Mouse (Mus musculus) brain, embryonic 18.5 days (tissue): Measurements from ENCODE around the gene Vmn2r117.
"Not testable (repeated sequence)": the region's sequence is repeated elsewhere in the genome, so short reads cannot be mapped to it uniquely, and the experiment has no call there.

Experiments
- DNase-seq: peaks from one replicate; pipeline ENCODE4 v3.0.0-alpha.2; 2012; ENCODE audit warnings: low read depth, low spot score

Vmn2r117 gene

GRCm38 (mm10) chr17:23479599-23479998 lies at the start of gene Vmn2r117:
Vmn2r117 (minus strand) TSS chr17:23479699.
- not testable (repeated sequence) for DNase-seq

- not testable (repeated sequence) for DNase-seq
Measured at GRCm38 (mm10) chr17:23522941-23523732, 43.6 kb upstream of the Vmn2r117 start.

- DNase-seq, result no peak
Measured at GRCm38 (mm10) chr17:23518701-23519423, 39.4 kb upstream of the Vmn2r117 start.

GRCm38 (mm10) chr17:23433150-23433679 lies 46.3 kb downstream of the Vmn2r117 start:
- no peak for DNase-seq
